ENCODE assay signal across 16 mouse cellular contexts in the genomic region with DNA sequence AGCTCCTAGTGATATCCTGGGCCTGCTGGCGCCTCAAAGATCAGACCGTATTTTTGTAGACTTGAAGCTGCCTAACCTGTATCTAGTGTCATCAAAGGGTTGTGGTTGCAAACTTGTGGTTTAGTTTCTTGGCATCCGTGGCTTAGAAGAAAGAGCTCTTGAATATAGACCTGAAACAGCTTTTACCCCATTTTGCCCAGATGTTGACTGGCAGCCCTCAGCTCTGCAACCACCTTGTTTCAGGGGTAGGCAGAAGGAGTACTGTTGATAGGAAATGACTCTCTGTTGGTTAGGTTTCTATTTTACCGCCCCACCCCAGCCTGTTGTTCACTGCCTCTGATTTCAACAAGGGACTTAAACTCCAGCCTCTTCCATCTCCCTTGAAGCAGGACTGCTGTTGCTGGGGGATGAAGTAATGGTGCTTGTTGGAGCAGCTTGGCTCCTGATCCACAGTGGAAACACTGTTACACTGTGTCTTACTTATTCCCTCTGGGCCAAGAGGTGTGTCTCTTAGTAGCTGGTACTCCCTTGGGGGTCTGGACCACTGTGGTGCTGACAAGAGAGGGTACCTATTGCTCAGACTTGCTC. TPM values are rescaled to one million over a fixed set of nuclear protein-coding genes. Genes with fewer than 3 reads are reported as not detected.
DNase-seq lines count a peak whose midpoint lies in the region; ATAC-seq and TF ChIP-seq lines count a peak whose summit lies in the region.
"Had no signal": no experiment of that assay in that cellular context is flagged by ENCODE, and none has a peak within 500 bp of the region (broad histone marks: within the 10 kb centered on the region; RNA-seq: fewer than 3 reads in every experiment).

No protein-coding gene starts in this region.

- no peak for DNase-seq in layer of hippocampus, adult 2 months (ENCODE audit: low spot score in 2 of 2)
- DNase-seq in layer of hippocampus, adult 9-10 months (ENCODE audit: low spot score) = no peak
- peak; percentile 89 for DNase-seq in T-cell, adult 2 months (ENCODE audit: low spot score)
- peak; percentile 80 for DNase-seq in thymus, postnatal 25 days
- no peak for DNase-seq in midbrain, embryonic 14.5 days
- DNase-seq: adrenal gland, postnatal 36 days; gastrocnemius, postnatal 10 days; lung, postnatal 36 days; right cerebral cortex, postnatal 25 days had no signal

- no peak overlapping the region for H3K4me3 ChIP-seq in layer of hippocampus, adult 2 months
- H3K4me3 ChIP-seq in midbrain, embryonic 14.5 days (replicated peaks; ENCODE audit: low read depth, low read length) = no peak overlapping the region
- H3K4me3 ChIP-seq in heart, embryonic 11.5 days (ENCODE audit: low read depth, low read length) = no peak overlapping the region
- H3K4me3 ChIP-seq: hindbrain, embryonic 12.5 days had no signal

- H3K36me3 ChIP-seq in midbrain, embryonic 14.5 days (ENCODE audit: control insufficient read depth, insufficient read depth, low read length) = no peaks in the 10 kb centered on the region
- no peaks in the 10 kb centered on the region for H3K36me3 ChIP-seq in heart, embryonic 11.5 days (ENCODE audit: control insufficient read depth, insufficient read depth, low read length)
- H3K36me3 ChIP-seq: hindbrain, embryonic 12.5 days had no signal

- H3K9ac ChIP-seq in midbrain, embryonic 14.5 days (replicated peaks; ENCODE audit: low read length) = no peak overlapping the region
- no peak overlapping the region for H3K9ac ChIP-seq in heart, embryonic 11.5 days (ENCODE audit: low read depth, low read length)
- H3K9ac ChIP-seq: hindbrain, embryonic 12.5 days; liver, embryonic 14.5 days had no signal

- ATAC-seq in megakaryocyte-erythroid progenitor cell, adult 5-6 weeks (replicated peaks; ENCODE audit: low FRiP score, low TSS enrichment, poor library complexity, severe bottlenecking) = 0 out of 2 replicates have a peak, but pooled peaks have one; percentile 9
- ATAC-seq in midbrain, embryonic 14.5 days (ENCODE audit: low FRiP score, low TSS enrichment) = no peak
- ATAC-seq in erythroblast, adult 5-6 weeks (replicated peaks; ENCODE audit: low FRiP score, poor library complexity, severe bottlenecking) = no peak
- no peak for ATAC-seq in heart, embryonic 11.5 days (replicated peaks; ENCODE audit: insufficient number of reproducible peaks, low FRiP score, low TSS enrichment)

- no peaks in the 10 kb centered on the region for H3K9me3 ChIP-seq in midbrain, embryonic 14.5 days (ENCODE audit: control insufficient read depth, low read length)
- no peaks in the 10 kb centered on the region for H3K9me3 ChIP-seq in heart, embryonic 11.5 days (replicated peaks; ENCODE audit: control insufficient read depth, low read length)
- H3K9me3 ChIP-seq: hindbrain, embryonic 12.5 days had no signal

- no peaks in the 10 kb centered on the region for H3K27me3 ChIP-seq in midbrain, embryonic 14.5 days (ENCODE audit: control insufficient read depth, insufficient read depth, low read length)
- H3K27me3 ChIP-seq in heart, embryonic 11.5 days (ENCODE audit: control insufficient read depth, insufficient read depth, low read length) = no peaks in the 10 kb centered on the region
- H3K27me3 ChIP-seq: hindbrain, embryonic 12.5 days had no signal

- no peak for TF ChIP-seq CTCF in layer of hippocampus, adult 2 months (conservative IDR thresholded peaks at IDR 0.05)

- peak overlapping the region; percentile 93 for H3K27ac ChIP-seq in layer of hippocampus, adult 2 months
- no peak overlapping the region for H3K27ac ChIP-seq in midbrain, embryonic 14.5 days (replicated peaks; ENCODE audit: low read depth, low read length)
- no peak overlapping the region for H3K27ac ChIP-seq in heart, embryonic 11.5 days (ENCODE audit: low read depth, low read length)
- H3K27ac ChIP-seq: hindbrain, embryonic 12.5 days; liver, embryonic 14.5 days had no signal

- 94% methylated on average over 4 of the region's 4 CpGs for WGBS in midbrain, embryonic 14.5 days
- WGBS in heart, embryonic 11.5 days (ENCODE audit: insufficient replicate concordance) = 75% methylated on average over 4 of the region's 4 CpGs

- H3K4me1 ChIP-seq in midbrain, embryonic 14.5 days (ENCODE audit: control insufficient read depth, insufficient read depth, low read length) = peaks cover 29% of the 10 kb centered on the region
- H3K4me1 ChIP-seq in heart, embryonic 11.5 days (ENCODE audit: control insufficient read depth, insufficient read depth, low read length) = peaks cover 33% of the 10 kb centered on the region

- no peak overlapping the region for H3K4me2 ChIP-seq in midbrain, embryonic 14.5 days (ENCODE audit: low read length)
- H3K4me2 ChIP-seq in heart, embryonic 11.5 days = no peak overlapping the region
- H3K4me2 ChIP-seq: hindbrain, embryonic 12.5 days had no signal

RNA-seq across cellular contexts. Expression of gene Fam102a, which starts 6.9 kb away (rescaled TPM):
- total RNA-seq in layer of hippocampus, adult 2 months (2021) = 10 to 100 TPM; 77.1 TPM
- 1.5 and 2.9 TPM in 2 replicates for total RNA-seq in megakaryocyte-erythroid progenitor cell, adult 5-6 weeks (2014; fragmentation: Nextera tagmentation)
- 0.34 and 2.3 TPM in 2 replicates for total RNA-seq in megakaryocyte-erythroid progenitor cell, adult 5-6 weeks (2017)
- polyA plus RNA-seq in midbrain, embryonic 14.5 days (2014; fragmentation: Nextera tagmentation; extraction: Ambion mirVana) = 6.9 and 7.8 TPM in 2 replicates
- total RNA-seq in erythroblast, adult 5-6 weeks (2015; ENCODE audit: low replicate concordance) = 1.2 and 2.7 TPM in 2 replicates
- 0.28 and 6.5 TPM in 2 replicates for total RNA-seq in erythroblast, adult 5-6 weeks (2017; ENCODE audit: low replicate concordance)
- 5.2 and 5.3 TPM in 2 replicates for polyA plus RNA-seq in heart, embryonic 11.5 days (2014; fragmentation: Nextera tagmentation; extraction: Ambion mirVana)

RNA-seq across cellular contexts. Expression of gene Dpm2, which starts 28.6 kb away (rescaled TPM):
- total RNA-seq in layer of hippocampus, adult 2 months (2021) = 10 to 100 TPM; 77.6 to 84.0 TPM
- 94.2 and 108 TPM in 2 replicates for total RNA-seq in megakaryocyte-erythroid progenitor cell, adult 5-6 weeks (2014; fragmentation: Nextera tagmentation)
- total RNA-seq in megakaryocyte-erythroid progenitor cell, adult 5-6 weeks (2017) = 33.0 and 38.5 TPM in 2 replicates
- polyA plus RNA-seq in midbrain, embryonic 14.5 days (2014; fragmentation: Nextera tagmentation; extraction: Ambion mirVana) = 138 and 165 TPM in 2 replicates
- 26.9 and 41.0 TPM in 2 replicates for total RNA-seq in erythroblast, adult 5-6 weeks (2015; ENCODE audit: low replicate concordance)
- total RNA-seq in erythroblast, adult 5-6 weeks (2017; ENCODE audit: low replicate concordance) = 8.6 and 18.2 TPM in 2 replicates
- polyA plus RNA-seq in heart, embryonic 11.5 days (2014; fragmentation: Nextera tagmentation; extraction: Ambion mirVana) = 81.7 and 85.3 TPM in 2 replicates

RNA-seq across cellular contexts. Expression of gene Pip5kl1, which starts 32.5 kb away (rescaled TPM):
- 1 to 10 TPM; 4.4 to 5.0 TPM for total RNA-seq in layer of hippocampus, adult 2 months (2021)
- total RNA-seq in megakaryocyte-erythroid progenitor cell, adult 5-6 weeks (2014; fragmentation: Nextera tagmentation) = not detected in 2 replicates
- 0.23 TPM in 1 of 2 replicates, not detected in the other for total RNA-seq in megakaryocyte-erythroid progenitor cell, adult 5-6 weeks (2017)
- polyA plus RNA-seq in midbrain, embryonic 14.5 days (2014; fragmentation: Nextera tagmentation; extraction: Ambion mirVana) = 7.1 and 11.5 TPM in 2 replicates
- total RNA-seq in erythroblast, adult 5-6 weeks (2015; ENCODE audit: low replicate concordance) = not detected in 2 replicates
- 1.9 TPM in 1 of 2 replicates, not detected in the other for total RNA-seq in erythroblast, adult 5-6 weeks (2017; ENCODE audit: low replicate concordance)
- polyA plus RNA-seq in heart, embryonic 11.5 days (2014; fragmentation: Nextera tagmentation; extraction: Ambion mirVana) = 0.31 and 0.51 TPM in 2 replicates
- total RNA-seq: adrenal gland, postnatal 36 days; gastrocnemius, postnatal 10 days had no signal
- polyA plus RNA-seq: heart, embryonic 14.5 days; kidney, adult 2 months had no signal

RNA-seq across cellular contexts. Expression of gene 9430097D07Rik, which starts 33.4 kb away (rescaled TPM):
- total RNA-seq in layer of hippocampus, adult 2 months (2021) = under 1 TPM in 1 of 2 experiments, not detected in 1; 0.71 TPM
- not detected in 2 replicates for total RNA-seq in megakaryocyte-erythroid progenitor cell, adult 5-6 weeks (2014; fragmentation: Nextera tagmentation)
- total RNA-seq in megakaryocyte-erythroid progenitor cell, adult 5-6 weeks (2017) = 0.75 TPM in 1 of 2 replicates, not detected in the other
- 0.29 and 1.3 TPM in 2 replicates for polyA plus RNA-seq in midbrain, embryonic 14.5 days (2014; fragmentation: Nextera tagmentation; extraction: Ambion mirVana)
- total RNA-seq in erythroblast, adult 5-6 weeks (2015; ENCODE audit: low replicate concordance) = not detected in 2 replicates
- not detected in 2 replicates for total RNA-seq in erythroblast, adult 5-6 weeks (2017; ENCODE audit: low replicate concordance)
- polyA plus RNA-seq in heart, embryonic 11.5 days (2014; fragmentation: Nextera tagmentation; extraction: Ambion mirVana) = 0.17 TPM in 1 of 2 replicates, not detected in the other
- total RNA-seq: adrenal gland, postnatal 36 days; gastrocnemius, postnatal 10 days had no signal
- polyA plus RNA-seq: heart, embryonic 14.5 days; kidney, adult 2 months had no signal

RNA-seq across cellular contexts. Expression of gene St6galnac4, which starts 44.8 kb away (rescaled TPM):
- 10 to 100 TPM; 36.4 to 40.0 TPM for total RNA-seq in layer of hippocampus, adult 2 months (2021)
- 21.5 and 29.8 TPM in 2 replicates for total RNA-seq in megakaryocyte-erythroid progenitor cell, adult 5-6 weeks (2014; fragmentation: Nextera tagmentation)
- total RNA-seq in megakaryocyte-erythroid progenitor cell, adult 5-6 weeks (2017) = 22.3 and 22.7 TPM in 2 replicates
- 20.1 and 24.8 TPM in 2 replicates for polyA plus RNA-seq in midbrain, embryonic 14.5 days (2014; fragmentation: Nextera tagmentation; extraction: Ambion mirVana)
- total RNA-seq in erythroblast, adult 5-6 weeks (2015; ENCODE audit: low replicate concordance) = 8.8 and 9.4 TPM in 2 replicates
- 3.8 and 4.9 TPM in 2 replicates for total RNA-seq in erythroblast, adult 5-6 weeks (2017; ENCODE audit: low replicate concordance)
- 32.9 and 40.9 TPM in 2 replicates for polyA plus RNA-seq in heart, embryonic 11.5 days (2014; fragmentation: Nextera tagmentation; extraction: Ambion mirVana)

Comparison
In these comparisons a context has a peak if more than half of its experiments do, and no peak if none do; other contexts are left out.
1. DNase-seq: peak in T-cell, adult 2 months (single experiment) and thymus, postnatal 25 days (single experiment); none in layer of hippocampus, adult 2 months (0 of 2), layer of hippocampus, adult 9-10 months (single experiment) and midbrain, embryonic 14.5 days (single experiment).
2. RNA of gene Fam102a, which starts 6.9 kb away (total RNA-seq): 77.1 TPM in layer of hippocampus, adult 2 months; 0.28 to 6.5 TPM in erythroblast, adult 5-6 weeks and 0.34 to 2.9 TPM in megakaryocyte-erythroid progenitor cell, adult 5-6 weeks; every median in the first group is over 10 times any median in the second.